Mouse (Mus musculus): ENCODE results near the gene Asl. TPM values are rescaled to one million over a fixed set of nuclear protein-coding genes. Genes with fewer than 3 reads are reported as not detected.
"Not testable (repeated sequence)": the region's sequence is repeated elsewhere in the genome, so short reads cannot be mapped to it uniquely, and the experiment has no call there.

Asl gene
- polyA plus RNA-seq, 1 experiment from 2014 or later = 26.1 TPM

GRCm38 (mm10) chr5:130036300-130036699 lies 7.3 kb upstream of the Asl start:
- not testable (repeated sequence) for H3K4me1 ChIP-seq (replicated peaks; ENCODE audit: control insufficient read depth, insufficient read depth, low read length); H3K9ac ChIP-seq (ENCODE audit: low read length); H3K36me3 ChIP-seq (ENCODE audit: control insufficient read depth, insufficient read depth, low read length); H3K27ac ChIP-seq (ENCODE audit: low read length); H3K4me2 ChIP-seq (ENCODE audit: low read depth, low read length); H3K4me3 ChIP-seq (ENCODE audit: low read length); H3K27me3 ChIP-seq (ENCODE audit: control insufficient read depth, insufficient read depth, low read depth, low read length); ATAC-seq (ENCODE audit: low read depth); H3K9me3 ChIP-seq (ENCODE audit: control insufficient read depth, low read length)
- WGBS = 49% methylated on average over 2 of the region's 2 CpGs

- ATAC-seq (ENCODE audit: low read depth) = no peak
- 66% methylated on average over 2 of the region's 2 CpGs for WGBS
- Histone ChIP-seq H3K4me2 (ENCODE audit: low read depth, low read length) (no peak overlapping the region), H3K27me3 (ENCODE audit: control insufficient read depth, insufficient read depth, low read depth, low read length) (no peaks in the 10 kb centered on the region), H3K36me3 (ENCODE audit: control insufficient read depth, insufficient read depth, low read length) (no peaks in the 10 kb centered on the region), H3K27ac (ENCODE audit: low read length) (no peak overlapping the region), H3K4me1 (replicated peaks; ENCODE audit: control insufficient read depth, insufficient read depth, low read length) (peaks cover 4% of the 10 kb centered on the region; the same call in 1 of the 2 replicates), H3K9ac (ENCODE audit: low read length) (no peak overlapping the region), H3K9me3 (ENCODE audit: control insufficient read depth, low read length) (no peaks in the 10 kb centered on the region), H3K4me3 (ENCODE audit: low read length) (no peak overlapping the region)
Measured at GRCm38 (mm10) chr5:130033869-130034268, 4.8 kb upstream of the Asl start.

- Histone ChIP-seq H3K4me3 (ENCODE audit: low read length) (no peak overlapping the region), H3K9ac (ENCODE audit: low read length) (no peak overlapping the region), H3K36me3 (ENCODE audit: control insufficient read depth, insufficient read depth, low read length) (no peaks in the 10 kb centered on the region), H3K9me3 (ENCODE audit: control insufficient read depth, low read length) (no peaks in the 10 kb centered on the region), H3K27ac (ENCODE audit: low read length) (no peak overlapping the region), H3K4me2 (ENCODE audit: low read depth, low read length) (no peak overlapping the region), H3K27me3 (ENCODE audit: control insufficient read depth, insufficient read depth, low read depth, low read length) (no peaks in the 10 kb centered on the region), H3K4me1 (replicated peaks; ENCODE audit: control insufficient read depth, insufficient read depth, low read length) (peaks cover 4% of the 10 kb centered on the region; the same call in 1 of the 2 replicates)
- ATAC-seq (ENCODE audit: low read depth) = no peak
- 93% methylated on average over 19 of the region's 19 CpGs for WGBS
Measured at GRCm38 (mm10) chr5:130031410-130032390, 2.7 kb upstream of the Asl start.

- 73% methylated on average over 7 of the region's 7 CpGs for WGBS
- H3K4me2 ChIP-seq (ENCODE audit: low read depth, low read length) = no peak overlapping the region
- no peak for ATAC-seq (ENCODE audit: low read depth)
Measured at GRCm38 (mm10) chr5:130027696-130028095, 1.4 kb downstream of the Asl start.

GRCm38 (mm10) chr5:130027134-130027533 lies 1.9 kb downstream of the Asl start:
- peaks cover 8% of the 10 kb centered on the region for H3K4me1 ChIP-seq (replicated peaks; ENCODE audit: control insufficient read depth, insufficient read depth, low read length)
- H3K9me3 ChIP-seq (ENCODE audit: control insufficient read depth, low read length) = no peaks in the 10 kb centered on the region
- H3K36me3 ChIP-seq (ENCODE audit: control insufficient read depth, insufficient read depth, low read length) = no peaks in the 10 kb centered on the region
- no peak overlapping the region for H3K27ac ChIP-seq (ENCODE audit: low read length)
- 64% methylated on average over 5 of the region's 5 CpGs for WGBS
- H3K27me3 ChIP-seq (ENCODE audit: control insufficient read depth, insufficient read depth, low read depth, low read length) = no peaks in the 10 kb centered on the region
- H3K4me3 ChIP-seq (ENCODE audit: low read length) = no peak overlapping the region
- H3K9ac ChIP-seq (ENCODE audit: low read length) = no peak overlapping the region
- no peak overlapping the region for H3K4me2 ChIP-seq (ENCODE audit: low read depth, low read length)
- ATAC-seq (ENCODE audit: low read depth) = no peak

More at GRCm38 (mm10) chr5:130027696-130028095, 1.4 kb downstream of the Asl start:
- Histone ChIP-seq H3K4me3 (ENCODE audit: low read length) (no peak overlapping the region), H3K9ac (ENCODE audit: low read length) (no peak overlapping the region), H3K36me3 (ENCODE audit: control insufficient read depth, insufficient read depth, low read length) (no peaks in the 10 kb centered on the region), H3K9me3 (ENCODE audit: control insufficient read depth, low read length) (no peaks in the 10 kb centered on the region), H3K27ac (ENCODE audit: low read length) (no peak overlapping the region), H3K27me3 (ENCODE audit: control insufficient read depth, insufficient read depth, low read depth, low read length) (no peaks in the 10 kb centered on the region), H3K4me1 (replicated peaks; ENCODE audit: control insufficient read depth, insufficient read depth, low read length) (peaks cover 8% of the 10 kb centered on the region)

GRCm38 (mm10) chr5:130023767-130024539 lies 5.1 kb downstream of the Asl start:
- H3K27ac ChIP-seq (ENCODE audit: low read length) = peak overlapping the region; percentile 48
- H3K9me3 ChIP-seq (ENCODE audit: control insufficient read depth, low read length) = no peaks in the 10 kb centered on the region
- no peaks in the 10 kb centered on the region for H3K27me3 ChIP-seq (ENCODE audit: control insufficient read depth, insufficient read depth, low read depth, low read length)
- peak overlapping the region; percentile 57 for H3K4me3 ChIP-seq (ENCODE audit: low read length)
- under 1% methylated on average over 32 of the region's 32 CpGs for WGBS
- H3K36me3 ChIP-seq (ENCODE audit: control insufficient read depth, insufficient read depth, low read length) = no peaks in the 10 kb centered on the region
- H3K4me2 ChIP-seq (ENCODE audit: low read depth, low read length) = peak overlapping the region; percentile 73
- peak; percentile 95 for ATAC-seq (ENCODE audit: low read depth)
- peak overlapping the region; percentile 58 for H3K9ac ChIP-seq (ENCODE audit: low read length)
- H3K4me1 ChIP-seq (replicated peaks; ENCODE audit: control insufficient read depth, insufficient read depth, low read length) = peaks cover 4% of the 10 kb centered on the region

- H3K4me1 ChIP-seq (replicated peaks; ENCODE audit: control insufficient read depth, insufficient read depth, low read length) = peaks cover 4% of the 10 kb centered on the region
- H3K4me2 ChIP-seq (ENCODE audit: low read depth, low read length) = peak overlapping the region; percentile 73
- H3K9ac ChIP-seq (ENCODE audit: low read length) = 0 out of 2 replicates have a peak overlapping the region, but pooled peaks have one; percentile 21
- no peaks in the 10 kb centered on the region for H3K27me3 ChIP-seq (ENCODE audit: control insufficient read depth, insufficient read depth, low read depth, low read length)
- peak overlapping the region; percentile 57 for H3K4me3 ChIP-seq (ENCODE audit: low read length)
- no peaks in the 10 kb centered on the region for H3K9me3 ChIP-seq (ENCODE audit: control insufficient read depth, low read length)
- no peak overlapping the region for H3K27ac ChIP-seq (ENCODE audit: low read length)
- ATAC-seq (ENCODE audit: low read depth) = no peak
- no peaks in the 10 kb centered on the region for H3K36me3 ChIP-seq (ENCODE audit: control insufficient read depth, insufficient read depth, low read length)
- 42% methylated on average over 12 of the region's 12 CpGs for WGBS
Measured at GRCm38 (mm10) chr5:130023067-130023766, 5.8 kb downstream of the Asl start.

GRCm38 (mm10) chr5:130022366-130022765 lies 6.7 kb downstream of the Asl start:
- Histone ChIP-seq H3K4me2 (ENCODE audit: low read depth, low read length) (no peak overlapping the region), H3K9me3 (ENCODE audit: control insufficient read depth, low read length) (no peaks in the 10 kb centered on the region), H3K36me3 (ENCODE audit: control insufficient read depth, insufficient read depth, low read length) (no peaks in the 10 kb centered on the region), H3K27ac (ENCODE audit: low read length) (no peak overlapping the region), H3K9ac (ENCODE audit: low read length) (no peak overlapping the region), H3K4me3 (ENCODE audit: low read length) (no peak overlapping the region), H3K27me3 (ENCODE audit: control insufficient read depth, insufficient read depth, low read depth, low read length) (no peaks in the 10 kb centered on the region), H3K4me1 (replicated peaks; ENCODE audit: control insufficient read depth, insufficient read depth, low read length) (peaks cover 4% of the 10 kb centered on the region)
- WGBS = 78% methylated on average over 7 of the region's 7 CpGs
- ATAC-seq (ENCODE audit: low read depth) = no peak
